ENCODE assay signal across 8 mouse cellular contexts in the genomic region with DNA sequence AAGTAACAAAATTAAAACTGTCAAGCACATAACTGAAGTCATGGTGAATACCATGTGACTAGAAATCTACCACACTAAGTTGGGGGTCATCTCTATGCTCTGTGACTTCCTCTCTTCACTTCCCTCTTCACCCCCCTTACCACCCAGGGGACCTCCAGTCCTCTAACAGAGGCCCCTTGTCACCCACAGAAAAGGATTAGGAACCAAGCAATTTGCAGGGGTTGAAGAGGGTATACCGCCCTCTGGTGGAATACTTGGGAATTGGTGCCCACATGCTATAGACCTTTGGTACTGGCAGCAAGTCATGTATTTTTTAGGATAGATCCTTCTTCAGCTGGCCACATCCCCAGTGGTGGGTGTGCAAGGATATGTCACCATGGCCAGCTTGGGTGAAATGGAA. TPM values are rescaled to one million over a fixed set of nuclear protein-coding genes. Genes with fewer than 3 reads are reported as not detected.
DNase-seq lines count a peak whose midpoint lies in the region; ATAC-seq lines count a peak whose summit lies in the region.

No protein-coding gene starts in this region.

- H3K27ac ChIP-seq in heart, embryonic 11.5 days (ENCODE audit: low read depth, low read length): no peak overlapping the region

- H3K4me2 ChIP-seq in heart, embryonic 11.5 days: no peak overlapping the region

- H3K36me3 ChIP-seq in heart, embryonic 11.5 days (ENCODE audit: control insufficient read depth, insufficient read depth, low read length): no peaks in the 10 kb centered on the region

- DNase-seq in heart, adult 18-20 months: peak; percentile 63 to 79
- DNase-seq in adrenal gland, postnatal 25 days: peak; percentile 60
- DNase-seq in heart, postnatal 25 days (ENCODE audit: low spot score): peak; percentile 2
- peak; percentile 55 to 72 for DNase-seq in left cerebral cortex, adult 18-20 months (ENCODE audit: low spot score in 2 of 2)
- DNase-seq in skeletal muscle tissue, adult 2 months (ENCODE audit: low read depth, low spot score): peak; percentile 32

- H3K27me3 ChIP-seq in heart, embryonic 11.5 days (ENCODE audit: control insufficient read depth, insufficient read depth, low read length): no peaks in the 10 kb centered on the region

- ATAC-seq in heart, embryonic 11.5 days (replicated peaks; ENCODE audit: insufficient number of reproducible peaks, low FRiP score, low TSS enrichment): no peak; the same call in 1 of the 2 replicates
- ATAC-seq in erythroblast, adult 5-6 weeks (replicated peaks; ENCODE audit: low FRiP score, poor library complexity, severe bottlenecking): peak; percentile 85
- ATAC-seq in megakaryocyte-erythroid progenitor cell, adult 5-6 weeks (replicated peaks; ENCODE audit: low FRiP score, low TSS enrichment, poor library complexity, severe bottlenecking): peak; percentile 90

- H3K9me3 ChIP-seq in heart, embryonic 11.5 days (replicated peaks; ENCODE audit: control insufficient read depth, low read length): no peaks in the 10 kb centered on the region

- H3K9ac ChIP-seq in heart, embryonic 11.5 days (ENCODE audit: low read depth, low read length): no peak overlapping the region

- no peaks in the 10 kb centered on the region for H3K4me1 ChIP-seq in heart, embryonic 11.5 days (ENCODE audit: control insufficient read depth, insufficient read depth, low read length)

- intact Hi-C loops in heart, postnatal 25 days (cut with DNase I): no loop called here

- no peak overlapping the region for H3K4me3 ChIP-seq in heart, embryonic 11.5 days (ENCODE audit: low read depth, low read length)

- WGBS in heart, embryonic 11.5 days (ENCODE audit: insufficient replicate concordance): 0% methylated on average over 1 of the region's 1 CpGs

RNA-seq across cellular contexts. Expression of gene Pttg1, which starts 14.6 kb away (rescaled TPM):
- 10 to 100 TPM; 85.4 to 89.1 TPM for total RNA-seq in heart, adult 18-20 months (2021)
- polyA plus RNA-seq in heart, embryonic 11.5 days (2014; fragmentation: Nextera tagmentation; extraction: Ambion mirVana): 112 and 119 TPM in 2 replicates
- total RNA-seq in adrenal gland, postnatal 25 days (2021): 39.1 and 47.9 TPM in 2 replicates
- total RNA-seq in erythroblast, adult 5-6 weeks (2015; ENCODE audit: low replicate concordance): 98.6 and 127 TPM in 2 replicates
- total RNA-seq in erythroblast, adult 5-6 weeks (2017; ENCODE audit: low replicate concordance): 89.8 and 114 TPM in 2 replicates
- total RNA-seq in heart, postnatal 25 days (2021): 10 to 100 TPM; 64.3 to 73.1 TPM
- 10 to 100 TPM; 30.2 to 31.1 TPM for total RNA-seq in left cerebral cortex, adult 18-20 months (2021)
- 64.6 and 84.7 TPM in 2 replicates for total RNA-seq in megakaryocyte-erythroid progenitor cell, adult 5-6 weeks (2014; fragmentation: Nextera tagmentation)
- 59.5 and 64.9 TPM in 2 replicates for total RNA-seq in megakaryocyte-erythroid progenitor cell, adult 5-6 weeks (2017)

RNA-seq across cellular contexts. Expression of gene Slu7, which starts 22.1 kb away (rescaled TPM):
- total RNA-seq in heart, adult 18-20 months (2021): 10 to 100 TPM; 30.2 to 34.6 TPM
- polyA plus RNA-seq in heart, embryonic 11.5 days (2014; fragmentation: Nextera tagmentation; extraction: Ambion mirVana): 39.2 and 42.1 TPM in 2 replicates
- 41.8 and 48.1 TPM in 2 replicates for total RNA-seq in adrenal gland, postnatal 25 days (2021)
- total RNA-seq in erythroblast, adult 5-6 weeks (2015; ENCODE audit: low replicate concordance): 18.8 and 36.8 TPM in 2 replicates
- total RNA-seq in erythroblast, adult 5-6 weeks (2017; ENCODE audit: low replicate concordance): 87.7 and 93.6 TPM in 2 replicates
- total RNA-seq in heart, postnatal 25 days (2021): 10 to 100 TPM; 26.2 to 27.0 TPM
- total RNA-seq in left cerebral cortex, adult 18-20 months (2021): 10 to 100 TPM; 55.5 to 57.8 TPM
- total RNA-seq in megakaryocyte-erythroid progenitor cell, adult 5-6 weeks (2014; fragmentation: Nextera tagmentation): 16.9 and 28.6 TPM in 2 replicates
- 72.0 and 83.0 TPM in 2 replicates for total RNA-seq in megakaryocyte-erythroid progenitor cell, adult 5-6 weeks (2017)

Comparison
In these comparisons a context has a peak if more than half of its experiments do, and no peak if none do; other contexts are left out.
1. DNase-seq: peak in every context shown above with its lines; median percentile 71 in heart, adult 18-20 months; 64 in left cerebral cortex, adult 18-20 months; 60 in adrenal gland, postnatal 25 days; 32 in skeletal muscle tissue, adult 2 months; 2 in heart, postnatal 25 days.